Mouse (Mus musculus): ENCODE results near the gene Adgrd1. TPM values are rescaled to one million over a fixed set of nuclear protein-coding genes. Genes with fewer than 3 reads are reported as not detected.

Adgrd1 gene
- polyA plus RNA-seq, 1 experiment from 2014 or later = not detected

GRCm38 (mm10) chr5:129249080-129249479, 152.5 kb downstream of the Adgrd1 start:
- H3K27ac ChIP-seq (ENCODE audit: low read depth, low read length) = no peak overlapping the region
- no peaks in the 10 kb centered on the region for H3K36me3 ChIP-seq (ENCODE audit: control insufficient read depth, insufficient read depth, low read length)
- ATAC-seq (replicated peaks; ENCODE audit: low FRiP score) (no peak), DNase-seq (ENCODE audit: low spot score) (no peak)
- H3K9ac ChIP-seq (ENCODE audit: low read length) = no peak overlapping the region
- no peak overlapping the region for H3K4me3 ChIP-seq (ENCODE audit: low read depth, low read length)
- H3K4me2 ChIP-seq (ENCODE audit: low read depth, low read length, severe bottlenecking) = no peak overlapping the region
- H3K27me3 ChIP-seq (ENCODE audit: control insufficient read depth, insufficient read depth, low read length) = no peaks in the 10 kb centered on the region
- WGBS = 84% methylated on average over 8 of the region's 8 CpGs
- H3K4me1 ChIP-seq (replicated peaks; ENCODE audit: control insufficient read depth, insufficient read depth, low read length) = no peaks in the 10 kb centered on the region
- no peaks in the 10 kb centered on the region; the same call in 1 of the 2 replicates for H3K9me3 ChIP-seq (ENCODE audit: control insufficient read depth, low read length)

Other genes with a start within 250 kb of the Adgrd1 start
- gene Rimbp2, start 143.3 kb upstream of the Adgrd1 start, polyA plus RNA-seq (2014; fragmentation: Nextera tagmentation; extraction: Ambion mirVana) = 0.44 and 0.95 TPM in 2 replicates
- gene Stx2, start 88.2 kb upstream of the Adgrd1 start, polyA plus RNA-seq (2014; fragmentation: Nextera tagmentation; extraction: Ambion mirVana) = 29.6 and 32.3 TPM in 2 replicates
- 917 and 946 TPM in 2 replicates for gene Ran, start 76.7 kb upstream of the Adgrd1 start, polyA plus RNA-seq (2014; fragmentation: Nextera tagmentation; extraction: Ambion mirVana)